ENCODE assay signal across 9 mouse cellular contexts in the genomic region with DNA sequence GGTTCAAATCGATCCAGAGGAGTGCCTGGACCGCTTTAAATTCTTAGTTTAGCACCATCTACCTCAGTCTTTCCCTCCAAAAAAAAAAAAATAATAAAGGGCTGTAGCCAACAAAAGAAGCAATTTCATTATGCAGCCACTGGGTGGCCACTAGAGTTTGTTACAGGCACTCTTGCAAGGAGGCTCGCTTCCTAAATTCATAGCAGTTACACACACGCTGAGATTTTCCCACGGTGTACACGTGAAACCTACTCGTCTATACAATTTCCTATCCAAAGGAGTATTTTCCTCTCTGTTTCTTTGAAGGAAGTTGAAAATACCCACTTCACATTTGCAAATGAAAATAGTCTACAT. TPM values are rescaled to one million over a fixed set of nuclear protein-coding genes. Genes with fewer than 3 reads are reported as not detected.
DNase-seq lines count a peak whose midpoint lies in the region; ATAC-seq lines count a peak whose summit lies in the region.
"Had no signal": no experiment of that assay in that cellular context is flagged by ENCODE, and none has a peak within 500 bp of the region (broad histone marks: within the 10 kb centered on the region; RNA-seq: fewer than 3 reads in every experiment).

No protein-coding gene starts in this region.

- peak; percentile 78 for DNase-seq in CD4-positive, CD25-positive, alpha-beta regulatory T cell, adult 2 months (ENCODE audit: low read depth, low spot score)
- DNase-seq in adipocyte (ENCODE audit: low spot score): peak; percentile 72
- peak; percentile 13 to 54 for DNase-seq in layer of hippocampus, adult 18-20 months (ENCODE audit: low spot score in 2 of 2)
- peak; percentile 40 to 44 for DNase-seq in lung, adult 18-20 months
- peak; percentile 21 for DNase-seq in thymus, postnatal 25 days

- no peaks in the 10 kb centered on the region for H3K36me3 ChIP-seq in embryonic facial prominence, embryonic 12.5 days
- peaks cover 1% of the 10 kb centered on the region; the same call in 1 of the 2 replicates for H3K36me3 ChIP-seq in heart, embryonic 16.5 days (ENCODE audit: control insufficient read depth, insufficient read depth)
- H3K36me3 ChIP-seq in neural tube, embryonic 15.5 days: no peaks in the 10 kb centered on the region

- no peak for ATAC-seq in embryonic facial prominence, embryonic 12.5 days (ENCODE audit: insufficient number of reproducible peaks, insufficient read depth, low FRiP score, low TSS enrichment)
- peak; percentile 70; the same call in 1 of the 2 replicates for ATAC-seq in heart, embryonic 16.5 days (replicated peaks; ENCODE audit: extremely low read depth, insufficient read depth, low FRiP score)
- peak; percentile 74 for ATAC-seq in neural tube, embryonic 15.5 days (ENCODE audit: low FRiP score)

- peak overlapping the region; percentile 100 for H3K4me2 ChIP-seq in embryonic facial prominence, embryonic 12.5 days (replicated peaks)
- peak overlapping the region; percentile 100 for H3K4me2 ChIP-seq in heart, embryonic 16.5 days (ENCODE audit: low read depth, low read length)
- peak overlapping the region; percentile 98 for H3K4me2 ChIP-seq in neural tube, embryonic 15.5 days

- H3K4me1 ChIP-seq in embryonic facial prominence, embryonic 12.5 days: no peaks in the 10 kb centered on the region
- peaks cover 5% of the 10 kb centered on the region for H3K4me1 ChIP-seq in heart, embryonic 16.5 days (ENCODE audit: control insufficient read depth, insufficient read depth, low read length)
- H3K4me1 ChIP-seq in neural tube, embryonic 15.5 days: peaks cover 7% of the 10 kb centered on the region

- H3K9ac ChIP-seq in embryonic facial prominence, embryonic 12.5 days: peak overlapping the region; percentile 61; the same call in 1 of the 2 replicates
- peak overlapping the region; percentile 73 for H3K9ac ChIP-seq in heart, embryonic 16.5 days (ENCODE audit: low read length)
- H3K9ac ChIP-seq in neural tube, embryonic 15.5 days (replicated peaks): peak overlapping the region; percentile 66

- peak overlapping the region; percentile 64 for H3K4me3 ChIP-seq in embryonic facial prominence, embryonic 12.5 days
- peak overlapping the region; percentile 63 for H3K4me3 ChIP-seq in heart, embryonic 16.5 days (ENCODE audit: low read length)
- peak overlapping the region; percentile 62 for H3K4me3 ChIP-seq in neural tube, embryonic 15.5 days (replicated peaks)

- WGBS in embryonic facial prominence, embryonic 12.5 days: under 1% methylated on average over 7 of the region's 7 CpGs
- WGBS in heart, embryonic 16.5 days: 3% methylated on average over 7 of the region's 7 CpGs
- under 1% methylated on average over 7 of the region's 7 CpGs for WGBS in neural tube, embryonic 15.5 days

- H3K9me3 ChIP-seq in embryonic facial prominence, embryonic 12.5 days: no peaks in the 10 kb centered on the region
- no peaks in the 10 kb centered on the region for H3K9me3 ChIP-seq in heart, embryonic 16.5 days (replicated peaks; ENCODE audit: control insufficient read depth, low read length)
- H3K9me3 ChIP-seq in neural tube, embryonic 15.5 days (replicated peaks): no peaks in the 10 kb centered on the region

- H3K27me3 ChIP-seq in embryonic facial prominence, embryonic 12.5 days: peaks cover 11% of the 10 kb centered on the region
- no peaks in the 10 kb centered on the region; the same call in 1 of the 2 replicates for H3K27me3 ChIP-seq in heart, embryonic 16.5 days (ENCODE audit: control insufficient read depth, insufficient read depth, low read length)
- H3K27me3 ChIP-seq in neural tube, embryonic 15.5 days (replicated peaks): no peaks in the 10 kb centered on the region

- H3K27ac ChIP-seq in embryonic facial prominence, embryonic 12.5 days: no peak overlapping the region
- no peak overlapping the region for H3K27ac ChIP-seq in heart, embryonic 16.5 days (ENCODE audit: low read length)
- no peak overlapping the region for H3K27ac ChIP-seq in neural tube, embryonic 15.5 days (replicated peaks)

RNA-seq across cellular contexts. Expression of a gene that starts 19.6 kb away (rescaled TPM):
- 3.5 and 4.3 TPM in 2 replicates for polyA plus RNA-seq in embryonic facial prominence, embryonic 12.5 days (2016; fragmentation: Nextera tagmentation; extraction: Ambion mirVana)
- polyA plus RNA-seq in heart, embryonic 16.5 days (2015; fragmentation: Nextera tagmentation; extraction: Ambion mirVana): 54.2 and 59.9 TPM in 2 replicates
- total RNA-seq in layer of hippocampus, adult 18-20 months (2021): not detected
- polyA plus RNA-seq in neural tube, embryonic 15.5 days (2015; fragmentation: Nextera tagmentation; extraction: Ambion mirVana): 1.0 and 1.2 TPM in 2 replicates
- polyA plus RNA-seq: large intestine, adult 2 months had no signal

Comparison
In these comparisons a context has a peak if more than half of its experiments do, and no peak if none do; other contexts are left out.
1. DNase-seq: peak in every context shown above with its lines; median percentile 78 in CD4-positive, CD25-positive, alpha-beta regulatory T cell, adult 2 months; 72 in adipocyte; 42 in lung, adult 18-20 months; 34 in layer of hippocampus, adult 18-20 months; 21 in thymus, postnatal 25 days.
2. RNA of a gene that starts 19.6 kb away (polyA plus RNA-seq): 54.2 to 59.9 TPM in heart, embryonic 16.5 days; 3.5 to 4.3 TPM in embryonic facial prominence, embryonic 12.5 days and 1.0 to 1.2 TPM in neural tube, embryonic 15.5 days; every median in the first group is over 10 times any median in the second.
3. Peak in every context shown above with its lines, with median percentiles within 50 percentile points of each other: H3K4me2 ChIP-seq, H3K4me3 ChIP-seq and H3K9ac ChIP-seq.